Mouse (Mus musculus): ENCODE measurements around the gene Vac14.

Vac14 gene

GRCm38 (mm10) chr8:110687726-110688125 lies 69.3 kb downstream of the Vac14 start:
- DNase-seq (ENCODE audit: low spot score in 2 of 2): peak; percentile 61 to 71

GRCm38 (mm10) chr8:110689961-110690360 lies 71.6 kb downstream of the Vac14 start:
- no peak for DNase-seq (ENCODE audit: low spot score in 2 of 2)

GRCm38 (mm10) chr8:110694226-110694625 lies 75.8 kb downstream of the Vac14 start:
- no peak for DNase-seq (ENCODE audit: low spot score in 2 of 2)

GRCm38 (mm10) chr8:110694826-110695225 lies 76.4 kb downstream of the Vac14 start:
- no peak for DNase-seq (ENCODE audit: low spot score in 2 of 2)

GRCm38 (mm10) chr8:110695431-110695830 lies 77.0 kb downstream of the Vac14 start:
- DNase-seq (ENCODE audit: low spot score in 2 of 2): no peak

- no peak for DNase-seq (ENCODE audit: low spot score in 2 of 2)
Measured at GRCm38 (mm10) chr8:110696051-110696450, 77.7 kb downstream of the Vac14 start.

- no peak for DNase-seq (ENCODE audit: low spot score in 2 of 2)
Measured at GRCm38 (mm10) chr8:110697571-110697970, 79.2 kb downstream of the Vac14 start.

GRCm38 (mm10) chr8:110698098-110698497 lies 79.7 kb downstream of the Vac14 start:
- no peak for DNase-seq (ENCODE audit: low spot score in 2 of 2)

GRCm38 (mm10) chr8:110699501-110699900 lies 81.1 kb downstream of the Vac14 start:
- DNase-seq (ENCODE audit: low spot score in 2 of 2): no peak

- DNase-seq (ENCODE audit: low spot score in 2 of 2): no peak
Measured at GRCm38 (mm10) chr8:110700561-110700960, 82.2 kb downstream of the Vac14 start.

- no peak for DNase-seq (ENCODE audit: low spot score in 2 of 2)
Measured at GRCm38 (mm10) chr8:110702636-110703459, 84.5 kb downstream of the Vac14 start.

GRCm38 (mm10) chr8:110703460-110704061 lies 85.2 kb downstream of the Vac14 start:
- DNase-seq (ENCODE audit: low spot score in 2 of 2): no peak

GRCm38 (mm10) chr8:110704103-110704502 lies 85.7 kb downstream of the Vac14 start:
- no peak for DNase-seq (ENCODE audit: low spot score in 2 of 2)

- DNase-seq (ENCODE audit: low spot score in 2 of 2): no peak
Measured at GRCm38 (mm10) chr8:110705391-110706287, 87.3 kb downstream of the Vac14 start.

- DNase-seq (ENCODE audit: low spot score in 2 of 2): no peak
Measured at GRCm38 (mm10) chr8:110706288-110706870, 88.0 kb downstream of the Vac14 start.

- no peak for DNase-seq (ENCODE audit: low spot score in 2 of 2)
Measured at GRCm38 (mm10) chr8:110708429-110708828, 90.0 kb downstream of the Vac14 start.

- DNase-seq (ENCODE audit: low spot score in 2 of 2): no peak
Measured at GRCm38 (mm10) chr8:110710593-110710992, 92.2 kb downstream of the Vac14 start.

- no peak for DNase-seq (ENCODE audit: low spot score in 2 of 2)
Measured at GRCm38 (mm10) chr8:110711271-110711934, 93.0 kb downstream of the Vac14 start.

- no peak for DNase-seq (ENCODE audit: low spot score in 2 of 2)
Measured at GRCm38 (mm10) chr8:110713073-110713472, 94.7 kb downstream of the Vac14 start.

GRCm38 (mm10) chr8:110714827-110715519 lies 96.6 kb downstream of the Vac14 start:
- no peak for DNase-seq (ENCODE audit: low spot score in 2 of 2)

GRCm38 (mm10) chr8:110716075-110716474 lies 97.7 kb downstream of the Vac14 start:
- peak; percentile 68 to 80 for DNase-seq (ENCODE audit: low spot score in 2 of 2)

All from frontal cortex, postnatal 10 days (tissue).